Mouse (Mus musculus) frontal cortex, postnatal 14 days (tissue): ENCODE data around the gene Zc3h12d.

Source experiments
- DNase-seq, 2 experiments: peaks; one replicate each; pipeline ENCODE4 v3.0.0; 2022; ENCODE audit warnings: low spot score in 2 of 2

Gene Zc3h12d

DNA sequence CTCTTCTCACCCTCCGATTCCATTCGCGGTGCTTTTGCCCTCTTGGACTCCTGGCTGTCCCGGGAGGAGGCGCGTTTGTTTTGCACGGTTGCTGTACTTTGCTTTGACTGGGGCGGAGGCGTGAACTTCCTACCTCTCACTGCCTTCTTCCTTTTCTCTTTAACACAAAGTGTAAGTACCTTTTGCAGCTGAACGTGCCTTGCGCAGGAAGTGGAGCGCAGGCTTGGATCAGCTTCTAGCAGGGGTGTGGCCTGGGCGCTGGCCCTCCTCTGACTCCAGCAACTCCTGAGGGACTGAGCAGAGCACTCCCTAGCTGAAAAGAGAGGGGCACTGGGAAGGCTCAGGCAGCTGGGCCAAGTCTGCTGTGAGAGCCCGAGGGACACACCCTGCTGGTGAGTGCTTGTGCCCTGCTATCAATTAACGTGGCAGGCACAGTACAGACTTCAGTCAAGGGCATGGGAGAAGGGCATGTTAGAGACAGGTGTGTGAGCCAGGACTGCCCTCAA, at the start of gene Zc3h12d:
Zc3h12d (plus strand) TSS at position 300 of the 506 bp plus-strand sequence.
- DNase-seq: no peak

DNA sequence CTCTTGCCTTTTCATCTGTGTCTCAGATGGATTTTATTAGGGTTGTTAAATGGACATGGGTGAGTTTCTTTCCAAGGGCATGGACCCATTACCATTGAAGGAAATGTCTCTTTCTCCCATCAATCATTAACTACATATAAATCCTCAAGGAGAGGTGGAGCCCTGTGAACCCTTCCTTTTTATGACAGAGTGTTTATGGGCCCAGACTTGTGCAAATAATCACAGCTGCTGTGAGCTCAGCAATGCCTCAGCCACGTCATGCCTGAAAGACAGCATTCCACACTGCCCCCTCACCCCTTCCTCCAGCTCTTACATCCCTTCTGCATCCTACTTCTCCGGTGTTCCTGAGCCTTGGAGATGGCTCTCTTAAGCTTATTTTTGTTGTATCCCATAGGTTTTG, 45.0 kb upstream of the Zc3h12d start:
- no peak for DNase-seq

DNA sequence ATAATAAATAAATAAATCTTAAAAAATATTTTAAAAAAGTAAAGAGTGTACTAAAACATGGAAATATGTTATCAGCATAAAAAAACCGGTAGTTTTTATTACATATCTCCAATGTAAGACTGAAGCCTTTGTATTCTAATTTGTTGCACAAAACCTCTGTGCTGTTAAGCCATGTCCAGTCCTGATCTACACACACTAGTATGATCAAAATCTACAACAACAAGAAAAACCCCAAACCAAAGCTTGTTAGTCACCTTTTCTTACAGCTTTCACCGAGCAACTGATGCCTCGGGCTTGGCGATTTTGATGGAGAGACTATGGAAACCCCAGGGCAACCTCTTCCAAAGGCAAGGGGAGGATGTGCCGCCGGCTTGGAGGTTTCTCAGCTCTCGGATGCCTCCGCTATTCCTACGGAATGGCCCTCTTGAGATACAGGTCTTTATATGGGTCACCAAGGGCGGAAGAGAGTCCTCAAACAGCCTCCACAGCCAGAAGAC, 40.0 kb upstream of the Zc3h12d start:
- no peak for DNase-seq

DNA sequence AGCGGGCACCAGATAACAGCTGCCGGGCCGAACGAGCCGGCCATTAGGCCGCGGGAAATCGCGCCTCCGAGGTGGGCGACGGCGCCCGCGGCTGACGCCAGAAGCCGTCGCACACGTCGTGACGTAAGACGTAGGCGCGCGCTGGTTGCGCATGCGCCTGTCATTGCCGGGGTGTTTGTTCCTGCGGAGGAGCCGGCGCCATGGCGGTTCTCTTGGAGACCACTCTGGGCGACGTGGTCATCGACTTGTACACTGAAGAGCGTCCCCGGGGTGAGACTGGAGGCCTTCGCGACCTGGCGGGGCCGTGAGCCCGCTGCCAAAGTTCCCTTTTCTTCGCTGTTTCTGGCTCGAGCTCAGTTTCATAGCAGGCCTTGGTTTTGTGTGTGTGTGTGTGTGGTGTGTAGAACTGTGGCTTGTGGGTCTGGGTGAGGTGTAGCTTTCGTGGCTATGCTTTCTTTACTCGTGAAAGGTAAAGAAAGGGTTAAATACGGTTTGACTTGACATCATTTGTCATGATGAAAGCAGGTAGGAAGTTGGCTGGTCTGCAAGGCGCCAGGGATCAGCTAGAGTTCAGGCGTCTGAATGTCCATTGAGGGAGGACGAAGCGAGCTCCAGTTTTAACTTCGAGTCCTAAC, 39.4 kb upstream of the Zc3h12d start, which contains the start of the genes Ginm1 and Ppil4:
Ginm1 (minus strand) TSS at position 74 of the 635 bp plus-strand sequence.
Ppil4 (plus strand) TSS at position 141 of the 635 bp plus-strand sequence.
- DNase-seq: peak; percentile 80 to 84

DNA sequence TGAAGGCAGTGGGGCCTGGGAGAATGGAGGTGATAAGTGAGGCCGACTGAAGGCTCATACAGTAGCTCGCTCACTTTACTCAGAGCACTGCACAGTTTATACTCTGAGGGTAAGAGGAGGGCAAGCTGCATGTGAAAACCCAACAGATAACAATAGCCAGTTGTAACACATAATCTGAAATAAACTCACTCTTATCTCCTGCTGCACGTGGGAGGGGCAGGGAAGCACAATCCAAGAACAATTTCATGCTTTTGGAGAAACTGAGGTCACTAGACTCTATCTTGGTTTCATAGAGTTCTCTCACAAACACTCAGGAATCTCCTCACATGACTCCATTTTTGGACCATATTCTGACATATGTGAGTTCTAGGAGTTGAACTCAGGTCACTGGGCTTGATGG, 31.0 kb upstream of the Zc3h12d start:
- no peak for DNase-seq

DNA sequence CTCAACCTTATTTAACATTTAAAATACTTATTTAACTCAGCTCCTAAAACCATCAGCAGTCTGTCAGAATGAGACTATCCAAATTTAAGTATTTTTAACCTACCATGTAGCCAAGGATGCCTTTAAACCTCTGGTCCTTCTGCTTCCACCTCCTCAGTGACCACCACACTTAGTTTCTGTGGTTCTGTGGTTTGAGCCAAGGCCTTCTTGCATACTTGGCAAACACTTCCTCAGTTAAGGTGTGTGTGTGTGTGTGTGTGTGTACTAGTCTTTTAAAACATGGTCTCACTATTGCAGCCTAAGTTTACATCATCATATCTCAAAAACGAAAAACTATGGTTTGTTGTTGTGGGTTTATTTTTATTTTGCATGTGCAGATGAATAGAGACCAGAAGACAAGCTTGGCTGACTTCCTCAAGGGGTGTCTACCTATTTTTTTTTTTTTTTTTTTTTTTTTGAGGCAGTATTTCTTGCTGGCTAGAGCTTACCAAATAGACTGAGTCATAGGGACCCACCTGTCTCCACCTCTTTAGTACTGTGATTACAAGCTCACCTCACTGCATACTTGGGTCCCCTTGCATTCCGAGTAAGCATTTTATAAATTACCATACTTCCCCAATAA, 29.6 kb upstream of the Zc3h12d start:
- no peak for DNase-seq

DNA sequence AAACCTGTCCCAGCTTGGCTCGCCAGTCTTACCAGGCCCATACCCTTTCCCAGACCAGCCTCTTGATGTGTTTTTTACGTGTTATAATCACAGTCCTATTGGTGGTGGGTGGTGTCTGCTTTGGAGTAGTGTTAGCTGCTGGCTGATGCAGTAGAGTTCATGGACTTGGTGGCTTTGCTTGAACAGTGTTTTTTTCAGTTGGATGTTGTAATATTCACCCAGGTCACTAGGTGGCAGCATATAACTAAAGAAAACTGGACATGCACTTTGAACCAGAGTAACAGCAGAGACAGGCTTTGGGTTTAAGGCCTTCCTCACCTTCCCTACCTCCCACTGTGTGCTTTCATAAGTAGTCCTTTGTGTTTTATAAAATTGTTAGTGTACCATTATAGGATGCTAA, 22.3 kb upstream of the Zc3h12d start:
- peak in 1 of 2 experiments; percentile 19 for DNase-seq

DNA sequence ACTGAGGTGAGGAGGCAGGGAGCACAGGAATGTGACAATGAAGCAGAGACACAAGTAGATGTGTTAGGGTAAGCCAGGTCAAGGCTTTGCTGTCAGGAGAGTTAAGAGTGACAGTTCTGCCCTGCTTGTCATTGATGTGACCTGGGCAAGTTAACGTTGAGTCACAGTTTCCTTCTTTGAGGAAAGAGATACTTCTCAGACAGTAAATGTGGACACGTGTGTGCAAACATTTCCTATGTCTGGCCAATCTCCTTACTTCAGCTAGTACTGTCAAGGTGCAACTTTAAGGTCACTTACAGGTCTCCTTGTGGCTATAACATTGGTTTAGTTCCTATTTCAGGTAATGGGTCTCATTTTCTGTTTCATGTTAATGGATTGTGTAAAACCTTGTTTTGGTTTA, 15.8 kb upstream of the Zc3h12d start:
- no peak for DNase-seq

DNA sequence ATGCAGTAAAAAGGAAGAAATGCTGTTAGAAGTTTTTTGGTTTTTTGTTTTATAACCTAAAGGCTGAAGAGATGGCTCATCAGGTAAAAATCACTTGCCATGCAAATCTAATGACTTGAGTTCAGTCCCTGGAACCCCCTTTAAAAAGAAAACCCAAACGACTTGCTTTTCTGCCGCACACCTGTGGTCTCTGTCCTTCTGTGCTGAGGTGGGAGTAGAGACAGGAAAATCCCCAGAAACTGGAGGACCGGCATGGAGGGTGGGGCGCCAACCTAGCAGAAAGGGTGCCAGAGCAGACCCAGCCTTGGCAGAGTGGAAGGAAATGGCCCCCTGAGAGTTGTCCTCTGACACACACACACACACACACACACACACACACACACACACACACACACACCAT, 13.6 kb upstream of the Zc3h12d start:
- no peak for DNase-seq

DNA sequence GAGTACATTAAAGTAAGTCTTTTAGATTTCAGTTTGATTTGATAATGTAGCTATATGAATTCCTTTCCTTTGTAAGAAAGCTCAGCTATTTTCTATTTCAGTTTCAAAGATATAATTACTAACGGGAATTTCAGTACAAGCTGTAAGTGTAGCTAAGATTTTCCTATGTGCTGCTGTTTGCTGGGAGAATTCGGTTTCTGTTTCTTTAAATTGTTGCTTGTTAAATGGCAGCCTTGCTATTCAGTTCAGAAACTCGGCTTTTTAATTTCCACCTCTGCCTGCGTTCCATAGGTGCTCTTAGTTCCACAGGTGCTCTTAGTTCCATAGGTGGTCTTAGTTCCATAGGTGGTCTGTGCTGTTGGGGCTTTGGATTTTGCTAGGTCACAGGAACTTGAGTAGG, 13.1 kb upstream of the Zc3h12d start:
- DNase-seq: no peak

DNA sequence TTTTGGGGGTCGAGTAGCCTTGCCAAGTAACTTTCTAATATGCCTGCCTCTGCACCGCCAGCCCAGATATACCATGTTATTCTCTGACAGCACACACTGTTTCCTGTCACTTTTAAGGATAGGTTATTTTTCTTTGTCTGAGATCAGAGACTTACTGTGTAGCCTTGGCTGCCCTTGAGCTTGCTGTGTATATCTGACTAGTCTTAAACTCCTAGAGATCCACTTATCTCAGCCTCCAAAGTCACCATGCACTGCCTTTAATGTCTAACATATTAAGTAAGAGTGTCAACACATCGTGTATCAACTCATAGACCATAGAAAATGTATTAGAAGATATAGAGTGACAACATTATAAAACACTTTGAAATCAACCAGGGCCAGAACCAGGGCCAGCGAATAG, 12.7 kb upstream of the Zc3h12d start:
- no peak for DNase-seq

DNA sequence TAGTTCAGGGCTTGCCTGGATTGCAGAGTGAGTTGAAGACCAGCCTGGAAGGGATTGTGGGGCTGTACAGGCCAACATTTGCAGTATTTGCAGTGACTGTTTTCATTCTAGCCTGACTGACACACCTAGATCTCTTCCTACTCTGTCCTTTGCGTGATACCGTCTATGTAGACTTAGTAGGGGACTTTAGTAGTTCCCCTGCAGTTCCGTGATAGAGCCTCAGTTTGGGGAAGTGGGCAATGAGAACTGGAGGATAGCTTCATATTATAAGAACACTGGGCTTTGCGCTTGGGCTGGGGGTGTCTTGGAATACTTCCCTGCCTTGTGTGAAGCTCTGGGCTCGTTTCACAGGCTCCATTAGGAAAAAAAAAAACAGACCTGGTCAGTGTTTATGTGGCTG, 12.1 kb upstream of the Zc3h12d start:
- no peak for DNase-seq

DNA sequence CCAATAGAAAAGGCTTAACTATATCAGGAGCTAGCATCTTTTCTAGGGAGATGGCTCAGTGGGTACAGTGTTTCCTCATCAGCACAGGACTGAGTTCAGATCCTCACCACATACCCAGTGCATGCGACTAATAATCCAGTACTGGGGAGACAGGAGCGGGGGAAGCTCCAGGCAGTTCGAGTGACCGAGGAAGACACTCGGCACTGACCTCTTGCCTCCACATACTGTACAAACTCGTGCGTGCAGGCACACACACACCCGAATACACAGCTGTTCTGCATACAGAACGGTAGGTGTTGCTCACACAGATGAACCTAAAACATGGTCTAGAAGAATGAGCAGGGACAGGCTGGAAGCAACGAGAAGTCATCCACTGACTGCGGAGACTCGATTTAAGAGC, 10.3 kb upstream of the Zc3h12d start:
- no peak for DNase-seq

DNA sequence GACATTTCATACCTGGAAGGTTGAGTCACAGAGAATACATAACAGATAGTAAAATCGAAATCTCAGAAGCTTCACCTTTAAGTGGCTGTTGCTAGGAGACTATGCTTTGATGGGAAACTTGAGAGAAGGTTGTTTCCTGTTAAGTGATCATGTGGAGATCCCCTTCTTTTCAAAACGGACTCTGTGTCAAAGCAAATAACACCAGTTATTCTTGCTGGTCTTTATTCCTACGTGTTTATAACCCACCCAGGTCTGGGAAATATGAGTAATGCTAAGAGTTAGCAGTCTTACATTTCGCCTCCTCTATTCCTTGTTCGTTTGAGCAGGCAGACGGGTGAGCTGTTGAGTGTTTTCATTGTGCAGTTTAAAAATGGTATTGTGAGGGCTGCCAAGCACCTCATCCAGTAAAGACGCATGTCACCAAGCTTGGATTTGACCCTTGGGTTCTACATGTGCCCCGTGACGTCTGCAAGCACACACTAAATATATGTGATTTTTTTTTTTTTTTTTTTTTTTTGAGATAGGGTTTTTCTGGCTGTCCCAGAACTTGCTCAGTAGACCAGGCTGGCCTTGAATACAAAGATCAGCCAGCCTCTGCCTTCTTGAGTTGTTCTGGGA, 7.5 kb upstream of the Zc3h12d start:
- DNase-seq: no peak

DNA sequence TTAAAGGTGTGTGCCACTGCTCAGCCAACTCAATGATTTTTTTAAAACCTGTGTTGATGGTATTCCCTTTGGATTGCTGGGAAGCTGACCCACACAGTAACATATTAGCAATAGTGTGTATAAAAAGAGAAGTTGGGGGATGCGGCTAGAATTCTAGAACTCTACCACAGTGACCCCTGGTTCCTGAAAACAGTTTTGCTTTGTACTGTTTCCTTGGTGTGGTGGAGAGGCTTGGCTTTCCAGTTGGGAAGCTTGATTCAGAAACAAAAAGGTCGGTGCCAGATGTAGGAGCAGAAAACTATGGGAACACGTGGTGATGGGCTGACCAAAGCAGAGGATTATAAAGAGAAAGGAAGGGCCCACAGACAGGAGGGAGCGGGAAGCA, 7.0 kb upstream of the Zc3h12d start:
- no peak for DNase-seq

DNA sequence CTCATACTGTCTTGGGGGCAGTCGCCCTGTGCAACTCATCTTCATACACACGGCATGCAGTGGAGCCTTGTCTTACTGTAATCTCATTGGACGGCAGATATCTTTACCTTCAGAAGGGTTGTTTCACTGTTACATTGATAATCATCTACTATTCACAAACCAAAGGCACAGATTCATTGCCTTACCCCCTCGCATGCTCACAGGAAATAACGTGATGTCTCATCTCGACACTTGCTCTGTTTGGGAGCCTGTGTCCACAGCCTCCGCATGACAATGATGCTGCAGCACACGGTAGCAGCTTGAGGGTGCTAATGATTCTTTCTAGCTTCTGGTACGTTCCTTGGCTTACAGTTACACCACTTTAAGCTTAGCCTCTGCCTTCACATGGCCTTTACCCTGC, 6.2 kb upstream of the Zc3h12d start:
- no peak for DNase-seq

DNA sequence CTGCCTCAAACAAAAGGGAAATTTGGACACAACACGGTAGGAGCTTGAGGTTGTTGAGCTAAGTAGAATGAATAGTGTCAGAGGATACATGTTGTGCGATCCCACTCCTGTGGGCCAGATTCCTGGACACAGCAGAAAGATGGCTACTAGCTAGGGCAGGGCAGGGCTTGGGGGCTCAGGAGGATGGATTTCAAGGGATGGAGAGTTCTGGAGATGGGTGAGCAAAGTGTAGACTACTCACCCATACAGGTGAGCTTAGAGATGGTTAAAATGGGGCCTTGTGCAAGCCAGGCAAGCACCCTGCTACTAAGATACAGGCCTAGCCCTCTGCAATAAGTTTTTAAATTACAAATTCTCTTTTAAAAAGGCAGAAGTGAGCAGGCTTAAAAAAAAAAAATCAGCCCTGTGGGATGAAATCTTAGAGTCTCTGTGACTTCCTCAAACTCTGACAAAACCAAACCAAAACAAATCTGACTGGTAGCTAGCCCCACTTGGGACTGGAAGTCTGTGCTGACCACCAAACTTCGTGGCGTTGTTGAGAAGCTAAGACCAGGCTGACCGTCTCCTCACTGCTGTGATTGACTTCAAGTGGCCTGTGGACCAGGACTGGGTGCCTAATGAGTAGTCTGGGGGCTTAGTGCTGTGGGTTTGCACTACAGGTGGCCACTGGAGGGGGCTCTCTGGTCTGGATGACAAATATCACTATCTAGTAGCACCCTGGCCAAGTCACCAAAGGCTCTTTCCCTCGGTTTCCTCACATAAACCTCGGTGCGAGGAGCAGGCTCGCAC, 1.3 kb downstream of the Zc3h12d start:
- DNase-seq: no peak

DNA sequence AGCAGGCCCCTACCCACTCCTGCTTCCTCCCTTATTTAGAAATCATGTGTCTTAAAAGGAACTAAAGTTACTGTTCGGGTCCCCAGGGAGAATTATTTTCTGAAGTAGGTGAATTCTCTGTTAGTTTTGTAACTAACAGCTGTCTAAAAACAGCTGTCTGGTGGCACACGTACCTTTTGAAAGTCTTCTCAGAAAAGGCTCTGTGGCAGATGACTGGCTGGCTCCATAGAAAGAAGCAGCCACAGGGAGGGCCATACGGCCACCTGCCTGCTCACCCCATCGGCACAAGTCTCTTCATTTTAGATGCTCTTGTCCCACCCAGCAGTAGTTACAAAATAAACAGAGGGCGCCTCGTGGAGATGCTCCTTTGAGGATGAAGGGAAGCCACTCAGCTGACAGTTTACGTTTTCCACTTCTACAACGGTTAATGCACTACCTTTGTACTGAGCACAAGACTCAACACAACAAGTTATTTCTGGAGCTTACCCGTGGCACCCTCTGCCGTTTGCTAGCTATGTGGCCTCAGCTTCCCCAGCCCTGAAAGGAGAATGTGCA, 2.5 kb downstream of the Zc3h12d start:
- no peak for DNase-seq

DNA sequence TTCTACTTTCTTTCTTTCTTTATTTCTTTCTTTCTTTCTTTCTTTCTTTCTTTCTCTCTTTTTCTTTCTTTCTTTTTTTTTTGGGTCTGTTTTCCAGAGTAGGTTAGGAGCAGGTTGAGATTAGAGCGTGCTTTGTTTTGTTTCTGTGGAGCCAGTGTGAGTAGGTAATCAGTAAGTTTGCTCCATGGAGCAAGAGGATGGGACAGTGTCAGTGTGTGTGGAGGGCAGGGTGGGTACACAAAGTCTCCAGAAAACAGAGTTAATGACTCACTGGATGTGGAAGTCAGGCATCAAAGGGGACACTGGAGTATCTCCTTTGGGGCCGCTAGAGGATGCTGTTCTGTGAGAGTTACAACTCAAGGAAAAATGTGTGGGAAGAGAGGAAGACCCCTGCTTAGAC, 4.6 kb downstream of the Zc3h12d start:
- DNase-seq: no peak

DNA sequence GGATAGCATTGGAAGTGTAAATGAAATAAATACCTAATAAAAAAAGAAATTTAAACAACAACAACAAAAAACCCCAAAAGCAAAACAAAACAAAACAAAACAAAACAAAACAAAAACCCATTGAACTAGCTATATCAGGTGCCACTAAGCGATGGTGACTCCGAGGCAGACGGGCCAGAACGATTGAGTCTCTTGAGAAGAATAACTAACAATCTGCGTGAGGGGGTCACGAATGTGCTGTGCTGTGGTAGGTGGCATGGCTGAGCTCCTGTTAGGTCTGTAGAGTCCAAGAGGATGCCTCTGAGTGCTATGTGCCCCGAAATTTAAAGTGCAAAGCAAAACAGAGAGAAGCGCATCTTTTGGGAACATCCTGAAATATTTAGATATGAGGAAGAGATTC, 5.2 kb downstream of the Zc3h12d start:
- DNase-seq: no peak

DNA sequence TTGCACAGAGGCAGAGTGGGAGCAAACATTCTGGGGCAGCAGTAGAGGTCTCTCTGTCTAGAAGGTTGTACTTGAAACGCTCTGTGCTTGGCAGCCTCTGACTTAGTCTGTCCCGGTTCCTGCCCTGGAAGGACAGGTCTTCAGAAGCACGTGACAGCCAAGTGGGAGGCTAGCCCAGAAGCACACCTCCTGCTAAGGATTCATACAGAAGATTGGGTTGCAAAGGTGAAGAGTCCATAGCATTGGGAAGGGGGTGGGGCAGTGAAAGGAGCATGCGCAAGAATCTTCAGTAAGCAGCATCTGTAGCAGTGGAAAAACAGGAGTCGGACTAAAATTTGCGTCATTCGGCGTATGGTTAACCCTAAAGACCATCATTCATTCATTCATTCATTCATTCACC, 5.8 kb downstream of the Zc3h12d start:
- DNase-seq: no peak

DNA sequence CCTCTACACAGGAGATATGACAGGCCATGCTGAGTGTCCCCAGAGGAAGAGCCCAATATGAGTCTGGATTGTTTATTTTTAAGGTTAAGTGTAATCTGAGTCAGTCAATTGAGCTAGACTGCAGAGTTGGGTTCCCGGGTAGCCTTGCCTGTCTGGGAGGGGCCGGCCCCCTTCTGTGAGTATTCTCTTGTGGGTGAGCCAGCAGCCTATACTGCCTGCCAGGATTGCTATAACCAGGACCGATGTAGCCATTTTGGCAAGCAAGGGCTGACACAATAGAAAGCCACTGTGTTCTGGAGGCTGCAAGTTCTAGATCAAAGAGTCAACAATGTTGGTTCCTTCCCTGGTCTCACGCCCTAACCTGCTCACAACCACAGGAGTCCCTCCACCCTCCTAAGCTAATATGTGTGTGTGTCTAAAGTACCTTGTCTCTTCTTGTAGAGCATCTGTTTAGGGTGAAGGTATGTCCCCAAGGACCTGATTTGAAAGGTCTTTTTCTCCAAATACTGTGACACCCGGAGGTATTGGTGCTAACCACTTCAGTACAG, 6.7 kb downstream of the Zc3h12d start:
- DNase-seq: no peak
